Mouse (Mus musculus) hindbrain, postnatal 0 days (tissue): ENCODE data around the gene Sec14l3. TPM values are rescaled to one million over a fixed set of nuclear protein-coding genes. Genes with fewer than 3 reads are reported as not detected.

Source experiments
- ATAC-seq: fragments of 200-750 bp; cut with Nextera tagmentation; 2 replicates; pipeline ENCODE4 v1.8.0; 2017; ENCODE audit warnings: mild to moderate bottlenecking, moderate TSS enrichment, moderate library complexity
- DNase-seq: peaks from one replicate; pipeline ENCODE4 v3.0.0-alpha.2; 2015; ENCODE audit warnings: low spot score
- H3K27ac ChIP-seq: fragments of 300-500 bp; sonication (generic); 2 replicates; pipeline ENCODE4 v1.5.1; 2014; ENCODE audit warnings: mild to moderate bottlenecking
- H3K27me3 ChIP-seq: fragments of 300-500 bp; sonication (generic); 2 replicates; pipeline ENCODE4 v1.6.1; 2014; ENCODE audit warnings: low read length, mixed read lengths; ENCODE audit not compliant: insufficient read depth
- H3K36me3 ChIP-seq: fragments of 300-500 bp; sonication (generic); 2 replicates; pipeline ENCODE4 v1.6.1; 2014; ENCODE audit warnings: low read length, mixed read lengths; ENCODE audit not compliant: insufficient read depth
- H3K4me1 ChIP-seq: fragments of 300-500 bp; sonication (generic); 2 replicates; pipeline ENCODE4 v1.6.1; 2014; ENCODE audit warnings: antibody characterized with exemption, low read length, mixed read lengths; ENCODE audit not compliant: insufficient read depth
- H3K4me2 ChIP-seq: fragments of 300-500 bp; sonication (generic); 2 replicates; pipeline ENCODE4 v1.6.1; 2014; ENCODE audit warnings: low read depth, mild to moderate bottlenecking, low read length, moderate library complexity, mixed read lengths
- H3K4me3 ChIP-seq: fragments of 300-500 bp; sonication (generic); 2 replicates; pipeline ENCODE4 v1.5.1; 2014; ENCODE audit warnings: low read length
- H3K9ac ChIP-seq: fragments of 300-500 bp; sonication (generic); replicated peaks from 2 replicates; pipeline ENCODE4 v1.6.1; 2014; ENCODE audit warnings: mild to moderate bottlenecking, low read length, moderate library complexity, mixed read lengths
- H3K9me3 ChIP-seq: fragments of 300-500 bp; sonication (generic); 2 replicates; pipeline ENCODE4 v1.6.1; 2016; ENCODE audit warnings: low read length, mixed read lengths
- CTCF ChIP-seq: IDR thresholded peaks from 2 replicates; pipeline ENCODE4 v1.5.1; 2016; ENCODE audit warnings: antibody characterized with exemption, control low read depth, low read depth
- WGBS: fragments of 180-500 bp; shearing (Covaris S2); extraction: QIAGEN DNeasy Blood & Tissue Kit; methylation state at CpG from one replicate; pipeline ENCODE4 v1.1.7; 2014; 5-methylcytosine and 5-hydroxymethylcytosine counted together
- polyA plus RNA-seq: library from polyadenylated mRNA; unstranded; fragments of >200 nt; fragmentation: Nextera tagmentation; extraction: Ambion mirVana; gene quantifications from 2 replicates; pipeline ENCODE4 v1.2.1, GENCODE M21; 2015
- total RNA-seq: library from RNA; depleted of rRNA; stranded (reverse); fragments of >200 nt; gene quantifications from 2 replicates; pipeline ENCODE4 v1.2.3, GENCODE M21; 2014

The Sec14l3 gene
- total and polyA plus RNA-seq, 2 experiments from 2014 or later: 1.6 to 1.8 TPM

DNA sequence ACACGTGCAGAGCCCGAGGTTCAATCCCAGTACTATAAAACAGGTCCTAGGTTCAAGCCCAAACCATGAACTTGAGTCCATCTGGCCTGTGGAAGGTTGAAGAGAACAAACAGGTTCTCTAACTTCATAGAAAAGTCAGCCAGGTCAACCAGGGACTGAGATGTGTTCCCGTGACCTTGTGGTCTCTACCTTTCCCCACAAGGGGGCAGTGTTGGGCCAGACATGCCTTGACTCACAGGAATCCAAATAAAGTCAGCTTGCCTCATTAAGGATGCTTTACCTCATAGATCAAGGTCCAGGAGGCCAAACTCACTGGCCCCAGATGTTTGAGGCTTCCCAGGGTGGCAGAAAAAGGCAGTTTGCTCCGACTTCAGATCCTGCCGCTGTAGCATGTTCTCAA is 11.1 kb upstream of the Sec14l3 start:
- Histone ChIP-seq H3K27ac (no peak overlapping the region), H3K4me2 (no peak overlapping the region), H3K9ac (no peak overlapping the region), H3K9me3 (no peaks in the 10 kb centered on the region), H3K4me1 (no peaks in the 10 kb centered on the region), H3K27me3 (no peaks in the 10 kb centered on the region), H3K36me3 (no peaks in the 10 kb centered on the region), H3K4me3 (no peak overlapping the region)
- ATAC-seq (no peak; the same call in 1 of the 2 replicates), DNase-seq (peak; percentile 82)
- peak; percentile 89 for TF ChIP-seq CTCF
- 24% methylated on average over 5 of the region's 5 CpGs for WGBS

DNA sequence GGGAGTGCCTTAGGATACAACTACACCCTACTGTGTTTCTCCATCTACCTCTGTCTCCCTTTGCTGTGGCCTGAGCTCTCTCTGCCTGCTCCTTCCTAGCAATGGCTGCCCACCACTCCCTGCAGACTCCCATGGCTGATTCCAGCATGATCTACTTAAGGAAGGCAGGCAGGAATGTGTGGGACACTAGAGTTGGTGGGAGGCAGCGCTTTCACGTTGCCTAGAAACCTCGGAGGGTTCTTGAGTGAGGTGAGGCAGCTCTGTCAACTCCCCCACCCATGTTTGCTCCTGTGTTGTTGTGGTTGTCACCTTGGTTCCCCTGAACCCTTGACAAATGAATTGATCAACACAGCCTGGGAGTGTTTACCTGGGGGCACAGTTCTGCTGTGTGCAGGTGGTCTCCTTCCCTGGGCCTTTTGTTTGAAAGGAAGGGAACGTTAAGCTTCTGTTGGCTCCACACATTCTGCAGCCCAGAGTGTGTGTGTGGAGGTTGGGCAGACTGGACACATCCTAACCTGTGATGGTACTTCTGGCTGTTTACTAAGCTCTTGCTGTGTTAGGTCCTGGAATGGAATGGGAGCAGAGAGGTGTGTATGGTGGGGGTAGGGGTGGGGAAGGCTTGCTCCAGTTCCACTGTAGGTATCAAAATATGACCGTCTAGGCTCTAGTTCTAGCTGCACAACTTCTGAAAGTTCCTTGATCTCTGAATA is 3.6 kb upstream of the Sec14l3 start:
- TF ChIP-seq CTCF: no peak
- Histone ChIP-seq H3K9ac (no peak overlapping the region), H3K27ac (no peak overlapping the region), H3K4me1 (no peaks in the 10 kb centered on the region), H3K27me3 (no peaks in the 10 kb centered on the region), H3K4me2 (no peak overlapping the region), H3K4me3 (no peak overlapping the region), H3K36me3 (no peaks in the 10 kb centered on the region), H3K9me3 (no peaks in the 10 kb centered on the region)
- WGBS: 77% methylated on average over 5 of the region's 5 CpGs
- DNase-seq (no peak), ATAC-seq (no peak)

GRCm38 (mm10) chr11:4062523-4062922 is 2.1 kb upstream of the Sec14l3 start:
- ATAC-seq: no peak
- H3K9me3 ChIP-seq: no peaks in the 10 kb centered on the region
- H3K4me1 ChIP-seq: no peaks in the 10 kb centered on the region
- no peak overlapping the region for H3K4me3 ChIP-seq
- no peak for TF ChIP-seq CTCF
- no peaks in the 10 kb centered on the region for H3K27me3 ChIP-seq
- no peaks in the 10 kb centered on the region for H3K36me3 ChIP-seq
- no peak overlapping the region for H3K9ac ChIP-seq
- WGBS: 93% methylated on average over 4 of the region's 4 CpGs
- no peak for DNase-seq
- H3K4me2 ChIP-seq: no peak overlapping the region
- H3K27ac ChIP-seq: no peak overlapping the region

- Histone ChIP-seq H3K4me3 (no peak overlapping the region), H3K36me3 (no peaks in the 10 kb centered on the region), H3K9me3 (no peaks in the 10 kb centered on the region), H3K9ac (no peak overlapping the region), H3K27ac (no peak overlapping the region), H3K27me3 (no peaks in the 10 kb centered on the region), H3K4me1 (no peaks in the 10 kb centered on the region), H3K4me2 (no peak overlapping the region)
- WGBS: 58% methylated on average over 6 of the region's 6 CpGs
- DNase-seq: no peak
- no peak for ATAC-seq
- TF ChIP-seq CTCF: no peak
Measured at GRCm38 (mm10) chr11:4062981-4063380, 1.7 kb upstream of the Sec14l3 start.

DNA sequence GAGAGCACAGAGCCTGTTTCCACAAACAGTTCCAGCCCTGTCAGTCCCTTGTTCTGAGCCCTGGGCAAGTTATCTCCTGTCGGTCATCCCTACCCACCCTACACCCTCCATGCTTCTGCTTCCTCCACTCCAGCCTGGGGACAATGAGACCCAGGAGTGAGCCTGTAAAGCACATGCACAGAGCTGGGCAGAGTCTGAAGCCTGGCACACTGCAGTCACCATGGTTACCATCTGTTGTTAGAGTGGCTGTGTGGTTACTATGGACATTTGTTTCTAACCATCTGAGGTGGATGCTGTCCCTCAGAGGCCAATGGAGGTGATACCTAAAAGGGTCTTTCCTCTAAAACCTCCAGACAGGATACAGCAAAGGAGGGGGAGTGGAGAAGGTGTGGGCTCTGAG is 5.0 kb downstream of the Sec14l3 start:
- ATAC-seq (peak; percentile 76; the same call in 1 of the 2 replicates), DNase-seq (peak; percentile 61)
- Histone ChIP-seq H3K36me3 (no peaks in the 10 kb centered on the region), H3K27ac (no peak overlapping the region), H3K9me3 (no peaks in the 10 kb centered on the region), H3K27me3 (no peaks in the 10 kb centered on the region), H3K4me2 (no peak overlapping the region), H3K4me3 (no peak overlapping the region), H3K9ac (no peak overlapping the region), H3K4me1 (0 out of 2 replicates have a peak, but pooled peaks cover 5% of the 10 kb centered on the region)
- no peak for TF ChIP-seq CTCF
- WGBS: 56% methylated on average over 1 of the region's 1 CpGs

DNA sequence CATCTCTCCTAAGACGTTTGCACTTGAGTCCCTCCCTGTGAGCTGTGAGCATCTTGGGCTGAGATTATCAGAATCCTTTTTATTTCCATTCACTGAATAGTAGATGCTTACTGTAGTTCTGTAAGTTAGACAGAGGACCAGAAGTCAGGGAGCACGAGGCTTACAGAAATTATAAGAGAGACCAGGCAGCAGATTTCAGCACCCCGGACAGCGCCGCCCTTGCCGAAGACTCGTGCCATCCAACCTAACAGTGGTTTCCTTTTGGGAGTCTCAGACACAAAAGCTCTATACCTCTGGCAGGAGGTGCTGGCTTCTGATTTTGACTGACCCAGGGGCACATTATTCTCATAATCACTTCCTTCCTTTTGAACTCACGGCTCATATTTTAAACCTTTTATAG is 12.0 kb downstream of the Sec14l3 start:
- Histone ChIP-seq H3K27ac (no peak overlapping the region), H3K4me1 (no peaks in the 10 kb centered on the region), H3K27me3 (no peaks in the 10 kb centered on the region), H3K36me3 (no peaks in the 10 kb centered on the region), H3K9me3 (no peaks in the 10 kb centered on the region), H3K4me2 (no peak overlapping the region), H3K4me3 (no peak overlapping the region), H3K9ac (no peak overlapping the region)
- DNase-seq (peak; percentile 23), ATAC-seq (no peak)
- 15% methylated on average over 8 of the region's 8 CpGs for WGBS
- TF ChIP-seq CTCF: no peak

DNA sequence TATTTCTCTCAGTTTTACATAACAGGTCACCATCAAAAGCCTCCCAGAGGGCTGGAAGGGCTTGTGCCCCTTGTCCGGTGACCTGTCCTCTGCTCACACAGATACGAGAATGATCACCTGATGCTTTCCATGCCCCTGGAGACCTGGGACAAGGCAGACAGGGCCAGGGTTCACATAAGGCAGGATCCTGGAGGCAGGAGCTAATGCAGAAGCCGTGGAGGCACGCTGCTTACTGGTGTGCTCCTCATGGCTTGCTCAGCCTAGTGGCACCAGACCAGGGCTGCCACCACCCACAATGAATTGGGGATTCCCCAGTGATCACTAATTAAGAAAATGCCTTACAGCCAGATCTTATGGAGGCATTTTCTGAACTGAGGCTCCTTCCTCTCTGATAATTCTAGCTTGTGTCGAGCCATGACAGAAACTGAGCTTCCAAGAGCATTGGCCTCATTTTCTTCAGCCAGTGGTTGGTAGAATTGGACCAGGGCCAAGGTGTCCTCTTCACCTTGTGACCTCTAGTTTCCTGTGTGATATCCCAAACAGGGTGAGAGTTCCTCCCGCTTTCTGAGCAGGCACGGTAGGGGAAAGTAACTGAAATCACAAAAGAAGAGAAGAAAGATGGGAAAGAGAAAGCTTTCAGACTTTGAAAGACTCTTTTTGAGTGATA is 13.8 kb downstream of the Sec14l3 start:
- H3K9me3 ChIP-seq: no peaks in the 10 kb centered on the region
- H3K36me3 ChIP-seq: no peaks in the 10 kb centered on the region
- TF ChIP-seq CTCF: no peak
- H3K27ac ChIP-seq: no peak overlapping the region
- H3K27me3 ChIP-seq: no peaks in the 10 kb centered on the region
- ATAC-seq (no peak), DNase-seq (no peak)
- H3K4me3 ChIP-seq: no peak overlapping the region
- H3K4me1 ChIP-seq: no peaks in the 10 kb centered on the region
- 84% methylated on average over 7 of the region's 7 CpGs for WGBS
- no peak overlapping the region for H3K4me2 ChIP-seq
- no peak overlapping the region for H3K9ac ChIP-seq
